Mouse (Mus musculus): Measurements from ENCODE around the gene Prdm11.

Prdm11 gene

GRCm38 (mm10) chr2:92931061-92931460 is 114.9 kb downstream of the Prdm11 start:
- no peak for DNase-seq (ENCODE audit: low spot score in 2 of 2)

DNA sequence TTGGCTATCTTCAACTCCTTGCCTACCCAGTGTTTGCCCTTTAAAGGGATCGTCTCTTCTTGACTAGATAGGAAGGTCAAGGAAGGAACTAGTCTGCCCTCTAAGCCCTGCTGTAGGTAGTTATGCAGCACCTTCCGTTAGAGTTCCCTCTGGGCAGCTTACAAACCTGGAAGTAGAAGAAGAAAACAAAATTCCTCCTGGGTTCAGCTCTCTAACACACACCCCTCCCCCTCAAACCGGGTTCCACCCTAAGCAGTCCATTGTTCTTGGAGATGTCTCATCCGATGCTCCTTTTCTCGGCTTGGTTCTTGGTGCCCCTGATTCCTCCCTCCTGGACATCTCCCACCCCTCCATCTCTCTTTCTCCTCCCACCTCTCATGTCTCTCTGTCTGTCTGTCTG is 116.3 kb downstream of the Prdm11 start:
- no peak for DNase-seq (ENCODE audit: low spot score in 2 of 2)

- DNase-seq (ENCODE audit: low spot score in 2 of 2) = no peak
Observed at GRCm38 (mm10) chr2:92924677-92925259, 121.2 kb downstream of the Prdm11 start.

- DNase-seq (ENCODE audit: low spot score in 2 of 2) = no peak
Observed at GRCm38 (mm10) chr2:92920709-92921108, 125.3 kb downstream of the Prdm11 start.

DNA sequence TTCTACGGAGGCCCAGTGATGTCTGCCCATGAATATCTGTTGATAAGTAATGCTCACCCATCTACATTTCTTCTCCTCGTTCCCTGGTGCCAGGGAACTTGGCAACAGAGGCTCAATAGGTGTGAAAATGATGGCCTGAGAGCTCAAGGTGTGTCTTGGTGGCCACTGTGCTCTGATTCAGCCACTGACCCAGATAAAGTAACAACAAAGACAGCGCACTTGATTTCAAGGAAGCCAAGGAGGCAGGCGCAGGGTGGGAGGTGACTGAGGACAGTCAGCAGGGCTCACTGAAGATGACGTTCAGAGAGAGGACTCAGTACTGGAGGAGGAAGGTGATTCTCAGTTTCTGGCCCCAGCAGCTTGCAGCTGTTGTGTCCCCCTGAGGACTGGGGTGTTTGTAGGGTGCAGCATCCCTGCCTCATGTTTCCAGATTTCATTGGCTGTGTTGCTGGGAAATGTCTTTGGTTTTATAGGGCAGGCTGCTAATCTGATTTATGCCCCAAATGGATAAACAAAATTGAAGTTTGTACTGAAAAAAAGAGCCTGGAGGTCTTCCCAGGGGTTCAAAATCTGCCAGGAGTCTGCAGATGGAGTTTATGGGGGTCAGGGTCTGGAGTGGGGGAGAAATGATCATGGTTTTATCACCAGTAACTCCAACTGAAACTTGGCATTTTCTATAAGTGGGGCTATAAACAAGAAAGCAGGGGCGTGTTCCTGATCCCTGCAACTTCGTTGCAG is 128.4 kb downstream of the Prdm11 start:
- DNase-seq (ENCODE audit: low spot score in 2 of 2) = no peak

DNA sequence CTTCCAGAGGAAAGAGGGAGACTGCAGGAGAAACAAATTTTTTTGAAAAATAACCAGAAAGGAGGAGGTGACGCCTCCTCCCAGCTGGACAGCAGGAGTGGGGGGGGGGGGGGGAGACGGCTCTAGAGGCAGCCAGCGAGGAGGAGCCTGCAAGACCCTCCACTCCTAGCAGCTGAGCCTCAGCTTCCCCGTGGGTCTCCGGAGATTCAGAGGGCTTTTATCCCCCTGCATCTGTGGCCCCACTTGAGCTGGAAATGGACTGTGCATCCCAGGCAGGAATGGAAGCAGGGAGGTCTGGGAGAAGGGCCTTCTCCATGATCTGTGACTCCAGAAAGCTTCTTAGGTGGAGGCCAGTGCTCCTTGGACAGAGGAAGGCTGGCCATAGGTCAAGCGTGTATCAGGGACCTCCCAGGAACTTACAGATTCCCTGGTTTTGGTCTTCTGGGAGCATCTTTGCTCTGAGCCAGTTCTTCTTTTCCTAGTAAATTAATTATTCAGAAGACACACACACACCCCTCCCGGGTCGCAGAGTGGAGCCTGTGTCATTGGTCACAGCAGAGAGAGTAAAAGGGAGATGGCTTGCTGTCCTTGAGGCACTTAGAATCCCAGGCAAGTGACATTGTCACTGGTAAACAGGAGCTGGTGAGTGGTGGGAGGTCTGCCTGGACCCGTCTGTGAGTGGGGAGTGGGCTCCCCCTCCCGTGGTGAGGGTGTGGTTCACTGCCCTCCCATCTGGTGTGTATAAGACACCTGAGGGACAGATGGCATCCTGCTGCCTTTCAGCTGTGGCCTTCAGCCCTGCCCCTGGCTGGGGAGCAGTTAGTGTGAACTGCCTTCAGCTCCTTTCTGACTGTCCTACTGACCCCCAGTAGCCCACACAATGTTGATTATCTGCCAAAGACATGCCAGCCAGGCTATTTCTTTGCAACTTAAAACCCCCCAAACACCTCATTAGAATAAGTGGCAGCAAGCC is 130.0 kb downstream of the Prdm11 start:
- no peak for DNase-seq (ENCODE audit: low spot score in 2 of 2)
